Mouse (Mus musculus) kidney, embryonic 16.5 days (tissue): ENCODE data around the gene Fat3. TPM values are rescaled to one million over a fixed set of nuclear protein-coding genes. Genes with fewer than 3 reads are reported as not detected.

Experiments
- ATAC-seq: fragments of 200-750 bp; cut with Nextera tagmentation; 2 replicates; pipeline ENCODE4 v1.8.0; 2017; ENCODE audit warnings: moderate TSS enrichment; ENCODE audit not compliant: low FRiP score, low TSS enrichment
- H3K27ac ChIP-seq: fragments of 300-500 bp; sonication (generic); 2 replicates; pipeline ENCODE4 v1.5.1; 2014; ENCODE audit warnings: low read length
- H3K27me3 ChIP-seq: fragments of 300-500 bp; sonication (generic); 2 replicates; pipeline ENCODE4 v1.6.1; 2014; ENCODE audit warnings: low read length, control low read depth, mixed read lengths; ENCODE audit not compliant: insufficient read depth
- H3K36me3 ChIP-seq: fragments of 300-500 bp; sonication (generic); 2 replicates; pipeline ENCODE4 v1.6.1; 2014; ENCODE audit warnings: low read length, control low read depth, mixed read lengths; ENCODE audit not compliant: insufficient read depth
- H3K4me1 ChIP-seq: fragments of 300-500 bp; sonication (generic); 2 replicates; pipeline ENCODE4 v1.6.1; 2014; ENCODE audit warnings: low read length, control low read depth, mixed read lengths; ENCODE audit not compliant: insufficient read depth
- H3K4me2 ChIP-seq: fragments of 300-500 bp; sonication (generic); replicated peaks from 2 replicates; pipeline ENCODE4 v1.6.1; 2014; ENCODE audit warnings: low read depth, low read length
- H3K4me3 ChIP-seq: fragments of 300-500 bp; sonication (generic); 2 replicates; pipeline ENCODE4 v1.5.1; 2014; ENCODE audit warnings: mild to moderate bottlenecking, low read length
- H3K9ac ChIP-seq: fragments of 300-500 bp; sonication (generic); replicated peaks from 2 replicates; pipeline ENCODE4 v1.6.1; 2014; ENCODE audit warnings: low read length
- H3K9me3 ChIP-seq: fragments of 300-500 bp; sonication (generic); 2 replicates; pipeline ENCODE4 v1.6.1; 2016; ENCODE audit warnings: low read length, control low read depth
- WGBS: fragments of 180-500 bp; shearing (Covaris S2); extraction: QIAGEN DNeasy Blood & Tissue Kit; methylation state at CpG from one replicate; pipeline ENCODE4 v1.1.7; 2014; 5-methylcytosine and 5-hydroxymethylcytosine counted together
- polyA plus RNA-seq: library from polyadenylated mRNA; unstranded; fragments of >200 nt; fragmentation: Nextera tagmentation; extraction: Ambion mirVana; gene quantifications from 2 replicates; pipeline ENCODE4 v1.2.1, GENCODE M21; 2015

Gene Fat3
- polyA plus RNA-seq, 1 experiment from 2014 or later = 3.3 TPM

- H3K9ac ChIP-seq = no peak overlapping the region
- 66% methylated on average over 1 of the region's 1 CpGs for WGBS
- ATAC-seq = no peak
- H3K27me3 ChIP-seq = no peaks in the 10 kb centered on the region
- no peak overlapping the region for H3K4me2 ChIP-seq
- H3K4me3 ChIP-seq = no peak overlapping the region
- H3K36me3 ChIP-seq = no peaks in the 10 kb centered on the region
- H3K27ac ChIP-seq = no peak overlapping the region
- H3K4me1 ChIP-seq = no peaks in the 10 kb centered on the region
- H3K9me3 ChIP-seq = no peaks in the 10 kb centered on the region
Observed at GRCm38 (mm10) chr9:16318957-16319356, 182.1 kb downstream of the Fat3 start.

DNA sequence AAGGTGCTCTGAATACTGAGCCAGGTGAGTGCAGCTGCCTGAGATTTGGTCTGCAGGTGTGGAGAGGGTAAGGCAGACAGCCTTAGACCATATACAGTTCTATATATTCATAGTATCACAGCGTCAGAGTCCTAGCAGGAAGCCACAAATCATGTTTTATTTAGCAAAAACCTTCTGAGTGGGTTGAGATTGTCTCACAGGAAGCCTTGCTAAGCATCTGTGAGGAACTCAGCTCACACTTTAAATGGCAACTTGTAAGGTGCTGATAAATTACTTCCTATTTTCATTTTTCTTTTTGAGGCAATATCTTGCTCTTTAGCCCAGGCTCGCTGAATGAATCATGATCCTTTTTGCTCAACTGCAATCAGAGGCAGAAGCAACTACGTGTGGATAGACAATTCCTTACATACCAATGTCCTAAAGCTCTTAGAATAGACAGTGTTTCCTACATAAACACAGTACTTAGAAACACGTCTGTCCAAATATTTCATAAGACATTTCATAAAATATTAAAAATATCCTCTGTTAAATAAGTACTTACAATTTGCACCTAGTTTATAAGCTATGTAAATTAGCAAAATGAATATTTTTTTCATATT is 188.4 kb downstream of the Fat3 start:
- Histone ChIP-seq H3K4me3 (no peak overlapping the region), H3K9me3 (no peaks in the 10 kb centered on the region), H3K4me1 (peaks cover 8% of the 10 kb centered on the region; the same call in 1 of the 2 replicates), H3K36me3 (no peaks in the 10 kb centered on the region), H3K4me2 (no peak overlapping the region), H3K27ac (no peak overlapping the region), H3K27me3 (no peaks in the 10 kb centered on the region), H3K9ac (no peak overlapping the region)
- peak; percentile 71; the same call in 1 of the 2 replicates for ATAC-seq
- 48% methylated on average over 4 of the region's 4 CpGs for WGBS

DNA sequence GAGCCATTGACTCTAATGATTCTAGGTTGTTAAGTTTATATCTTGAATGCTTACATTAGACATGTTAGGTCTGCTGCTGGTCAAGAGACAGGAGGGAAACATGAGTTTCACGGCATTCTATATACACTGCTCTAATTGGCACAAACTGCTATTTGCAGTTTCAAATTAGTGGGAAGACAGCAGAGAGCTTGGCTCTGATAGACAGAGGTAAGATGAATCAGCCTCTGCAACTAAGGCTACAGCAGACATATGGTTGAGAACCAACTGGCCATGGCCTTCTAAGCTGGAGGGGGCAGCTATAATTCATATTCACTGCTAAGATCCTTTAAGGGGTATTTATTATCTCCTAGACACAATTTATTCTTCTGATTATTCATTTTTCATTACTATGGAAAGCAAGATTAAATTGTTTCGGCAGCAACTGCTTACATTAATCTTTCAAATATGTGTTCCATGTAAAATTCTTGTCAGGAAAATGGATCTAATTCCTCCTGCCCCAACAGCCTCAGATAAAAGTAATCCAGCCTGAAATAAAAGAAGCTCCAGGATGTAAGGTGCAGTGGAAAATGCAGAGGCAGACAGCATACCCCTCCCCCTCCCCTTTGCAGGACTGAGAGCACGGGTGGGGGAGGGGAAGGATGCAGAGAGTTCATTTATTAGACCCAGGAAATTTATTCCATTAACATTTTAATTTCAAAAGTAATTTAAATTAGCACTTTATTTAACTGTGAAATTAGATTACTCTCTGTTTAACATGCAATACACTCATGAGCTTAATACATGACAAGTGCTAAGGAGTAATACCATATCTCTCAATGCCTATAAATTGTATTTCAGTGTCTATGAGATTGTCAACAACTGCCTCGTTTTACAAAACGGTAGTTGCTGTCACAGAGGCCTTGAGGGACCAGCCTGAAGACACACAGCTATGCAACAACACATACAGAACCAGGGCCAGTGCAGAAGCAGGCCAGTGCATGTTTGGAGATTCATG is 189.9 kb downstream of the Fat3 start:
- no peak overlapping the region for H3K4me2 ChIP-seq
- no peaks in the 10 kb centered on the region for H3K27me3 ChIP-seq
- 51% methylated on average over 5 of the region's 5 CpGs for WGBS
- H3K4me3 ChIP-seq = no peak overlapping the region
- H3K9me3 ChIP-seq = no peaks in the 10 kb centered on the region
- no peak overlapping the region for H3K9ac ChIP-seq
- H3K4me1 ChIP-seq = peaks cover 8% of the 10 kb centered on the region; the same call in 1 of the 2 replicates
- no peaks in the 10 kb centered on the region for H3K36me3 ChIP-seq
- no peak for ATAC-seq
- H3K27ac ChIP-seq = no peak overlapping the region

DNA sequence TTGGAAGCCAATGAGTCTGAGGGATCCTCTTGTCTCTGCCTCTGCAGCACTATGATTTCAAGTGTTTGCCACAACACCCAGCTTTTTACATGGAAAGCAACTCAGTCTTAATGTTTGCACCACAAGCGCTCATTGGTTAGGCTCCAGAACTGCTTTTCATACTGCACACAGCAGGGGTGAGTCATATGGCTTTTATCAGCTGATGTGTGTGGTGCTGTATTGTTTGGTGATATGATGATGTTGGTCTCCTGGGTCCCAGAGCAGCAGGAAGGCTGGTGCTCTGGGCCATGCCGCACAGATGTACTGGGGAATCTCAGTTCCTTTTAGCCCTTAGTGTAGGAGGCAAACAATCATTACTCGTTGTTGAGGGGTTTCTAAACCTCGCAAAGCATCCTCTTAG is 190.8 kb downstream of the Fat3 start:
- Histone ChIP-seq H3K4me3 (no peak overlapping the region), H3K9me3 (no peaks in the 10 kb centered on the region), H3K36me3 (no peaks in the 10 kb centered on the region), H3K4me1 (peaks cover 8% of the 10 kb centered on the region; the same call in 1 of the 2 replicates), H3K27me3 (no peaks in the 10 kb centered on the region), H3K27ac (no peak overlapping the region), H3K9ac (no peak overlapping the region), H3K4me2 (no peak overlapping the region)
- no peak for ATAC-seq
- WGBS = 89% methylated on average over 4 of the region's 4 CpGs

DNA sequence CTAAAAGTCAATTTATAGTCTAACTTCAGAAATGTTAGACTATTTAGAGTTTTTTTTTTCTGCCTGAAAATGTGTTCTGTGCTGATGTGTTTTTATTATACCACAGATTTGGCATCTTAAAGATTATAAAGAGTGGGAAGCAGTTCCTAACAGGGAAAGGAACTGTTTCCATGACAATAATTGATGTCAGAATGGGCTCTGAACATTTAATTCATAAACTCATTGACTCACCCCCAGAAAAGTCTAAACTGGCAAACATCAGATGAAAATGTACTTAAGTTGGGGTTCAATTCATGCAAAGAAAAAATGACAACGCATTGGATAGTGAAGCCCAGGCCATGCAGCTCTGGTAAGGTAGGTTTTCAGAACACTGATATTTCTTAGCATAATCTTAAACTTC is 193.3 kb downstream of the Fat3 start:
- ATAC-seq = no peak
- no peaks in the 10 kb centered on the region for H3K9me3 ChIP-seq

DNA sequence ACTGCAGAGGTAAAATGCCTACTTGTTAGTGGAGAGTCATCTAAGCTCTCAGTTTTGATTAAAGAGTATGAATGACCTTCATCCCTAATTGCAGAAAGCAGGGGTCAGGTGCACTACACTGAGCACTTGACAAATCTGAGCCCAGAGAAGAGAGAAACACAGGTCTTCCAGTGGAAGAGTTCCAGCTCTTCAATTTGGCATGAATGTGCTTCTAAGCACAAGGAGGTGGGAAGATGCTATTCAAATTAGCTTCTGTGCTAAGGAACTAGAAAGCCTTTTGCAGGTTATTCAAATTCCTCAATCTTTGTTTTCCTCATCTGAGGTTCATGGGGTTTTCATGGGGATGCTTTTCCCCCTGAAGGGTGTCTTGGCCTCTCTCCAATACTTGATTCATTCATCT is 194.9 kb downstream of the Fat3 start:
- Histone ChIP-seq H3K27me3 (no peaks in the 10 kb centered on the region), H3K4me3 (no peak overlapping the region), H3K9ac (no peak overlapping the region), H3K4me1 (0 out of 2 replicates have a peak, but pooled peaks cover 6% of the 10 kb centered on the region), H3K36me3 (no peaks in the 10 kb centered on the region), H3K4me2 (no peak overlapping the region), H3K9me3 (no peaks in the 10 kb centered on the region), H3K27ac (no peak overlapping the region)
- no peak for ATAC-seq

More for the DNA sequence above, 193.3 kb downstream of the Fat3 start:
- no peaks in the 10 kb centered on the region for H3K36me3 ChIP-seq
- peaks cover 13% of the 10 kb centered on the region; the same call in 1 of the 2 replicates for H3K4me1 ChIP-seq
- H3K27ac ChIP-seq = no peak overlapping the region
- H3K9ac ChIP-seq = no peak overlapping the region
- H3K27me3 ChIP-seq = no peaks in the 10 kb centered on the region
- no peak overlapping the region for H3K4me3 ChIP-seq
- WGBS = 90% methylated on average over 1 of the region's 1 CpGs
- H3K4me2 ChIP-seq = no peak overlapping the region

DNA sequence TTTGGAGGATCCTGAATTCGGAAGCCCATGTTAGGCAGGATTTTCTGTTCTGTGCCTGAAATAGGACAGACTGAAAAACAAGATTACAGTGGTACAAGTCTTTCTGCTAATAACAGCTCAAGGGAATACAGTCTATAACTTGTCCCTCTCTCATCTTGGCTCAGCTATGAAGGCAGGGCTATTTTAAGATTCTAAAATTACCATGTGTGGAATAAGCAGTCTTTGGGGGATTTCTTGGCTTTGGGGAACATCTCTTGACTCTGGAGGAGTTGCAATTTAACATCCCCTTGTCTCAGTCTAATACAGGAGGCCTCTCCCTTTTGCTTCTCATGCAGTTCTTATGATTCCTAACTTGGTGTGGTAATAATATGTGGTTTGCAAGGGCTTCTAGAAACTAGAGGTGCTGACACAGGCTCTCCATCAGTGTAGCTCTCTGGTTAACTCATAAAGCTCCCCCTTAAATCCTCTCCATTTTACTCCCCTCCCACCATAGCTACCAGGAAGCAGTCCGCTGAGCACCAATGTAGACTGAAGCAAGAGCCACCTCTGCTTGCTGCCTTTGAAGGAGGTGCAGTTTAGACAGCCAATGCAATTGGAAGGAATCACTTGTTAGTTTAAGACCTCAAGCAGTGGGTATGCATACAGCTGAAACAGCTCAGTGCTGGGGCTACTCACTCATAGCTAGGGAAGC is 195.5 kb downstream of the Fat3 start:
- H3K4me1 ChIP-seq = 0 out of 2 replicates have a peak, but pooled peaks cover 4% of the 10 kb centered on the region
- no peak overlapping the region for H3K9ac ChIP-seq
- no peaks in the 10 kb centered on the region for H3K36me3 ChIP-seq
- no peak overlapping the region for H3K27ac ChIP-seq
- H3K9me3 ChIP-seq = no peaks in the 10 kb centered on the region
- no peak overlapping the region for H3K4me2 ChIP-seq
- no peaks in the 10 kb centered on the region for H3K27me3 ChIP-seq
- 96% methylated on average over 2 of the region's 2 CpGs for WGBS
- no peak for ATAC-seq
- H3K4me3 ChIP-seq = no peak overlapping the region

DNA sequence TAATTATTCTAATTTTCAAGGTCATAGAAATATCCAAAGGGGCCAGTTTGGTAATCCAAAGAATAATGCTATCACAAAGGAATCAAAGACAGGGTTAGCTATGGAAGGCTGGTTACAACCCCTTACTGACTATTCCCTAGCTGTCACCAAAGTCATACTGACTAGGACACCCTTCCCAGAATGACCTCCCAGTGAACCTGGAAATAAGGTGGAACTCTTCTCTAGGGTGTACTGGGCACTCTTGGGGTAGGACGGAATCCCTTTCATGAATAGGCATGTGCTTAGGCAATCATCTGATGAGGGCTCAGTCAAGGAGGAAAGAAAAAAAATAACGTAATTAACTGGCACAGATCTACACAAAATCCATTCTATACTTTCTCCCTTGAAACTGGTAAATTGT is 196.1 kb downstream of the Fat3 start:
- 74% methylated on average over 2 of the region's 2 CpGs for WGBS
- H3K36me3 ChIP-seq = no peaks in the 10 kb centered on the region
- H3K4me2 ChIP-seq = no peak overlapping the region
- no peaks in the 10 kb centered on the region for H3K9me3 ChIP-seq
- no peak overlapping the region for H3K27ac ChIP-seq
- H3K4me1 ChIP-seq = 0 out of 2 replicates have a peak, but pooled peaks cover 4% of the 10 kb centered on the region
- no peak for ATAC-seq
- H3K9ac ChIP-seq = no peak overlapping the region
- no peaks in the 10 kb centered on the region for H3K27me3 ChIP-seq
- H3K4me3 ChIP-seq = no peak overlapping the region

- Histone ChIP-seq H3K27me3 (no peaks in the 10 kb centered on the region), H3K9me3 (no peaks in the 10 kb centered on the region), H3K4me2 (no peak overlapping the region), H3K4me1 (0 out of 2 replicates have a peak, but pooled peaks cover 4% of the 10 kb centered on the region), H3K36me3 (no peaks in the 10 kb centered on the region), H3K4me3 (no peak overlapping the region), H3K27ac (no peak overlapping the region), H3K9ac (no peak overlapping the region)
- 59% methylated on average over 3 of the region's 3 CpGs for WGBS
- no peak for ATAC-seq
Observed at GRCm38 (mm10) chr9:16302484-16302883, 198.6 kb downstream of the Fat3 start.
